Mouse (Mus musculus): ENCODE results near the gene Ubald1.

DNA sequence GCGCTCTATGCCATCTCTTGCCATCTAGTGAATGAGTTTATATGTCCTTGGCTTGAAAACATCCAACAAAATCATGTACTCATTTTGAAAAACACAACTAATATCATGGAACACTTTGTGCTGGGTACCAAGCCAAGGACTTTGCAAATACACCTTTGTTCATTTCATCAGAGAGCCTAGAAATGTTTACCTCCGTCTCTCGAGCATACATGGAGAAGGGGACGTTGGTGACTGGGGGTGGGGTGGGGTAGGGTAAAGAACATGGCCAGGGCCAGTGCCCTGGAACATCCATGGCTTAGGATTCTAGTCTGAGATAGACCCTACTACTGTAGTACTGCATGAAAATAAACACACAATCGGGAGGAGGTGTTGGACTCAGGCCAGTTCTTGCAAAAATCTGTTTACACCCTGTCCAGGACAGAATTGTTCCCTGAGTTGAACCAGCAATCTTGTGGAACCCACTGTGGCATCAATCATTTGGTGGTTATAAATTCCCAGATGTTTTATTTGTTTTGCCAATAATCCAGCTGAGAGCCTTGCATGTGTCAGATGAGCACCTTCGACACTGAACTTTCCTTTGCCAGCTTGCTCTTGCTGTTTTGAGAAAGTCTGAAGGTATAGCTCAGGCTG, 50.7 kb downstream of the Ubald1 start:
- TF ChIP-seq CTCF (IDR thresholded peaks at IDR 0.05; ENCODE audit: control insufficient read depth, insufficient read depth, insufficient replicate concordance, low read depth, low read length): no peak
- TF ChIP-seq POLR2A (IDR thresholded peaks at IDR 0.05; ENCODE audit: control insufficient read depth, low read depth, low read length): no peak
